Mouse (Mus musculus): Measurements from ENCODE around the gene Nol4l.

The Nol4l gene

DNA sequence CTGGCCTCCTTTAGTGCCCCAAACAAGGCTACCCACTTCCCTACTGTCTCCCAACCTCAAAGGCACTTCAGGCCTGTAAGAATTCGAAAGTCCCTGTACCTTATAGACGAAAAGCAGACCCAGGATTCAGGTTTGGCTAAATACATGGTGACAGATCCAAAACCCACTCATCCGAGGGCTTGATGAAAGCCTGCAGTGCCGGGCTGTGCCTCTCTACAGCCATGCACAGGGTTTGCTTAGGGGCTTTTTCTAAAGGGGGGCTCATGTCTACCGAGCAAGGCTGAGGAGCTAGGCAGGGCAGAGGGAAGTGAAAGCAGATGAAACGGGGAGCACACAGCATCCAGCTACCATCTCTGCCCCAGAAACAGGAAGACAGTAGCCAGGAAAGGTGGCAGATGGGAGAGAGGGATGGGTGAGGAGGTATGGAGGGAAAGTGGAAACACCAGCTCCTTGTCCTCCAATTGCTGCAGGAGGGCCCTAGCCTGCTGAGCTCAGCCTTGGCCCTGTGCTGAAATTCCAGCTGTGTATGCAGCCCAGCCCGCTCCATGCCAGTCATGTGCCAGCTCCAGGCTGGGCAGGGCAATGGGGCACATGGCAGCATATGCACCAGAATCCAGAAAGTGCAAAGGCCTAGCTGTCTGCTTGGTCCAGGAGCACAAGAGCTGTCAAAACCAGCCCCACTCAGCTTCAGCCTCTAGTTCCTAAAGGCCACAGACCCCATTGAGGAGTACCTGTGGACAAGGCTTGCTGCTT lies 48.5 kb downstream of the Nol4l start:
- DNase-seq (ENCODE audit: low spot score) = no peak

DNA sequence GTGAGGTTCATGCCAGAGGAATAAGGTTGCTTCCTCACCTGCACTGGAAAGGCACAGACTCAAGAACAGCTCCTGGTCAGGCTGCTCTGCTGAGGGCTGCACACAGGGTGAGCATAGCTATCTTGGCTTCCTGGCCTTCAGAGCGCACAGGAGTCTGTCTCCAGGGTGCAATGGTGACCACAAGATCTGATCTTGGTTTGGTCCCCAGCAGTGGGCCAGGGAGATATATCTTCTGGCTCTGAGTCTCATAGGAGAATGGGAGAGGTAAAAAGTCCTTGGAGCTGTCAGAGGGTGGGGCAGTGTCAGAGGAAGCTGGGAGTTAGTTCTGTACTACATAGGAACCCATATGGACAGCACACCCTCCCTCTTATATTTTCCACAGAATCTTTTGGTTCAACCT lies 50.3 kb downstream of the Nol4l start:
- DNase-seq (ENCODE audit: low spot score) = no peak

DNA sequence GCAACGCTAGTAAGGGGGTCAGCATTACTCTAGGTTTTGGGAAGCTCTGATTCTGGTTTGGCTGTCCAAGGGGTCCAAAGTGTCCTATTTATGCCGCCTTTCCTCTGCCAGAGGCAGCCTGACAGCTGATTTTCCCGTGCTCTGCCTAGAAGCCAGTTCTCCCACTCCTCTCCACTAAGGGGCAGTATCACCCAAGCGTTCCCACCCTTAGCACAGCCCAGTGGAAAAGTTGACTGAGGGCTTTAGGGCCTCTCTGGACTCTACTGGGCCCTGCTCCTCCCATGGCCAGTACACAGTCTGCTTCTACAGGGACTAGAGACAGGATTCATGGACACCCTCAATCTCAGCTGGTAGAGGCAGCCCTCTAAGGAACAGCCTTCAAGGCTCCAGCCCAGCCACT lies 51.2 kb downstream of the Nol4l start:
- DNase-seq (ENCODE audit: low spot score) = no peak

DNA sequence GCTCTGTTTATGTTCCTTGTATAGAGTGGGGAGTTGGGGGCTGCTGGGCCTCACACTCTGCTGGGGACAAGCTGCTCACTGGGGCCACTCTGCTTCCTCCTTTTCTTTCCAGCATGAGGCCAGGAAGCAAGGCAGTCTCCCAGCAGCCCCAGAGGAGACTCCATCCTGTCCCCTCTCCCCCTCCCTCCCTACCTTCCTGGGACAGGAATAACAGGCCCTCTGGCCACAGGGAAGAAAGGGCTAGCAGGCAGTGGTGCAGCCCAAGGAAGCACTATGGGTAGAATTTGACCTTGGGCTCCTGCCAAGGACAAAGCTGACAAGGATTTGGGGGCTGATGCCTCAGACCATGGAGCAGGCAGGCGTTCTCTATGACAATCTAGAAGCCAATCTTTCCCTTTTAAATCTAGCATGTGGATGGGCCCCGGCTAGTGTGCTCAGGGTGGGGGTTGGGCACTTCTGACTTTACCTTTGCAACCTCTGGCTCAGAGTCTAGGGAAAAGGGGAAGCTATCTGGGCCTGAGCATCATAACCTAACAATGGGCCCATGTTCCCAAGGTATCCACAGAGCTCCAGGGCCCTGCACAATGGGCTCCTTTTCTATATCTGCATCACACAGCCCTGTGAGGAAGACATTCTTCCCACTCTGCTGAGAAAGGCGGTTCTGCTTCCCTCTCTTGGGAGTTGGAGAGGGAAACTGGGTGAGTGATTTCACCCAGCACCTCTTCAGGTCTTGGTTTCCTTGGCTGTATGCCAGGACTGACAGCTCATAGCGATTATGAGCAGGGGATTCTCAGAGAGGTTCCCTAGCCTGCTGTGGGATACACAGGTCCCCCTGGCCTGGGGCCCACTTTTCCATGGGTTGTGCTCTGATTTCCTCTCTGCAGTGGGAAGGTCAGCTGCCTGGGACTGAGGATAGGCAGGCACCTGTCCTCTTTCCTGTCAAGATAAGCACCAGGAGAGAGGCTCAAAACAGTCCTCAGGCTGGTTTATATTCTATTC lies 54.4 kb downstream of the Nol4l start:
- no peak for DNase-seq (ENCODE audit: low spot score)

DNA sequence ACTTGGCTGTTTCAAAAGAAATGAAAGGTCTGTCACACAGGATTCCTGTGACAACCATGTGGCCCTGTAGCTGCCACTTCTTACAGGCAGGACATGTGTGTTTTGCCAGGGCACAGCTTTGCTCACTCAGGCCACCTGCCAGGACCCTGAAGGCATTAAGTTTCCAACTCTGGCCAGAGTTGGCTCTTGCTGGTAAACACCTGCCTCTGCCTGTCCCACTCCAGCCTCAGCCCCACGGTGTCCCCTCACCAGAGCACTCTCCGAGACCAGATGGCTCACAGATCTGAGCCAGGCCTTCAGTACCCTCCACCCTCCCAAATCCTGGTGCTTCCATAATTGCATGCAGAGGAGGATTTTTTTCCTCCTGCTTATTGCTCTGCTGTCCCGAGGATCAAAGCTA lies 58.8 kb downstream of the Nol4l start:
- no peak for DNase-seq (ENCODE audit: low spot score)

DNA sequence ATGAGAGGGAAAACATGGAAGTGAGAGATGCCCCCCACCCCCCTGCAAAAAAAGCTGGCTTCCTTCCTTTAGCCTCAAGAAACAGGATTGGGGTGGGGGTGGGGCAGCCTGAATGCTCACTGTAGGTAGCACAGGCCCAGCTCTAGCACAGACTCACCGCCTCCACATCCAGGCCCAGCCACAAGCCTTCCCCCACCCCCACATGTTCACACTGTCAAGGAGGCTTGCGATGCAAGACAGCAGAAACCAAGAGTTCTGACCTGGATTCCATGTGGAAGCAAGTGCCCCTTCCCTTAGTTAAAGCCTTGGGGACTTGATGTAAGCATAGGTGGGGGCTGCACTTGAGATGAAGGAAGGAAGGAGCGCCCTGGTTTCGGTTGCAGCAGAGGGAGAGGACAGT lies 60.0 kb downstream of the Nol4l start:
- no peak for DNase-seq (ENCODE audit: low spot score)

DNA sequence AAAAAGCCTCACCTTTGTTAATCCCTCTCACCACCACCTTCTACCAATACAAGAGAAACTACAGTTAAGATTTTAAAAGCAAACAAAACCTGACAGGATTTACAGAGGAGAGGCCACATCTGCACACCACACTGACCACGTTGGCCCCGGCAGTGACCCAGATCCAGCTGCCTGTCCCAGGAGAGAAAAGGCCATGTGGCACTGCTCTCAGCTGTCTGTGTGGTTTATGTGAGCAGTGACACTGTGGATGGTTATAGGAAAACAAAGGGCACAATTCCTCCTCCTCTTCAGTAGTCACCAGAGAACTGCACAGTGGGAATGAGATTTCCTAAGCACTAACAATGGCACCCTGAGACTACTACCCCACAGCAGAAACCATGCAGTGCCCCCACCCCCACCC lies 60.5 kb downstream of the Nol4l start:
- DNase-seq (ENCODE audit: low spot score) = no peak

DNA sequence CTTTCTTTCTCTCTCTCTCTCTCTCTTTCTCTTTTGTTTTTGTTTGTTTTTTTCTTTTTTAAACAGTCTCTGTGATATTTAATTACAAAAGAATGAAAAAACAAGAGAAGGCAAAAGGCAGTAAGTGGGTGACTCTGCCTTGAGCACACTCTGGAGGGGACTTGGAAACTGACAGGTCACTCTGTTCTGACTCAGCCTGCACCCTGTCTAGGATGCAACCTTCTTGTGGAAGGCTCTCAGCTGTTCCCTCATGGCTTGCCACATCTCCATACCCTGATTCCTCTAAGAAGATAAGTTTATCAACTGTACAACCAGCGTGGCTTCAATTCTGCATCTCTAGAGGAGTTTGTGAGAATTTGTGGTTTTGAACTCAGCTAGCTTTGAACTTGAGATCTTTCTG lies 62.4 kb downstream of the Nol4l start:
- no peak for DNase-seq (ENCODE audit: low spot score)

DNA sequence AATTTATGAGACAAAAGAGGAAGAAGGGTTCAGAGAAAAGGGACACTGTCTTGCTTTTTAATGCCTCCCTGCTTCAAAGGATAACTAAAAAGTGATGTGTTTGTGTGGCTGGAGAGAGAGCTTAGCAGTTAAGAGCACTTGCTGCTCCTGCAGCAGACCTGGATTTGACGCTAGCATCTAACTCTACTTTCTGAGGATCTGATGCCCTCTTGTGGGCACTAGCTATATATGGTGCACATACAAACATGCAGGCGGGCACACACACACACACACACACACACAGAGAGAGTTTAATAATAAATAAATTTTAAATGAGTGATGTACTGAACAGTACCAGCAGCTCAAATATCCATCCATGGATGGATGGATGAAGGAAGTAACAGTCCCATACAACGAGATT lies 66.5 kb downstream of the Nol4l start:
- no peak for DNase-seq (ENCODE audit: low spot score)

DNA sequence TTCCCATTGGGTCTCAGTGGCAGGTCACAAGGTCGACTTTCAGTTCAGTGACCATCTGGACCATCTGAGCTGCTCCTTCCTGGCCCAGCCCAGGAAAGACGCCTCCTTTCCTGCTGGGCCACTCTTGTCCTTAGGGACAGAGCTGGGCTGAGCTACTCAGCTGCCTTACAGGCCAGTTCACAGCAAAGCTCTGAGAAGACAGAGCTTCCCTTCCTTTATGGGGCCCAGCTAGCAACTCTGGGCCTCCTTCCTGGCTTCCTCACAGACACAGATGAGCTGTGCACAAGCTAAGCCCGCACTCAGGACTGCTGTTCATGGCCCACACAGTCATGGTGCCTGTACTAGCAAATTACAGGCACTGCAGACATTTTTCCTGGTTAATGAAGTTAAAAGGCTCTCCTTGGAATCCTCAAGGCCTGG lies 71.7 kb downstream of the Nol4l start:
- DNase-seq (ENCODE audit: low spot score) = no peak

DNA sequence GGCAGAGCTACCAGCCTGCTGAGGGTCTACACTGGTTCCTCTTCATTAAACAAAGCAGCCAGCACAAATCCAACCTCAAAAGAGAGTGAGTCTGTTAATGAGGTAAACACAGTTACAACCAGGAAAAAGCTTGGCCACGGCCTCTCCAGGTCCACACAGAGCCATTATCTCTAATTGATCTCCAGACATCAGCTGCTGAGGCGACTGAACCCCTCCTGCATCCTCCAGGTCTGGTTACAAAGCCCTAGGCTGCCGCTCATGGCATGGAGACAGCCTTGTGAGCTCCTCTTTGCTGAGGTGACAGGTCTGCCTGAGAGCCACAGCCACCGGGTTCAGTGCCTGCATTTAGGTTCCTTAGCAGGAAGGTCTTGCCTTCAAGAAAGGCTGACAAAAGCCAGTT lies 72.3 kb downstream of the Nol4l start:
- DNase-seq (ENCODE audit: low spot score) = no peak

DNA sequence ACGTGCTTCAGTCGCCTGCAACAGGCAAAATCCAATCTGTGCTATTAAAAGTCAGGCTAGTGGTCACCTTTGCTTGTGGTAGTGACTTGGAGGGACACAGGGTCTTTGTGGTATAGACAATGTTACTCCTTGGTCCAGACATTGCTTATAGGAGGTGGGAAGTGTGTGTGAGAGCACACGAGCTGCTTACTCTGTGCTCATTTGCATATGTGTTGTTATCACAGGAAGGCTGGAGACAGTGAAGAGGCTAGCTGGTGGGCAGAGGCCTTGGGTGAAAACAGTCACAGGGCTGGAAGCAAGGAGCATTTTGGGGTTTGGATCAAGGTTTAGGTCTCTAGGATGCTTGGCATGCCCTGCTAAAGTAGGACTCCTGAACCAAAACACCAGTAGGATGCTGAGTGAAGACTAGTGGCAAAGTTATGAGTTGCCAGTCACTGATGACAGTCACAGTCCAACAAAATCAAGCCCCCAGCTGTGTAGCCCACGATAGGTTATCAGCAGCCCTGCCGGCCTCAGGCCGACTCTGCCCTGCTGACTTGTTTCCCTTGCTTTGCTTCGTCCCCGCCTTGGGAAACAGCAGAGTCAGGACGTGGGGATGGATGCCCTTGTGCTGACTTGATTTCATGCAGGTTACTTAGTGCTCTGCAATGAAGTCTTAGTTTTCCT lies 74.8 kb downstream of the Nol4l start:
- DNase-seq (ENCODE audit: low spot score) = no peak

DNA sequence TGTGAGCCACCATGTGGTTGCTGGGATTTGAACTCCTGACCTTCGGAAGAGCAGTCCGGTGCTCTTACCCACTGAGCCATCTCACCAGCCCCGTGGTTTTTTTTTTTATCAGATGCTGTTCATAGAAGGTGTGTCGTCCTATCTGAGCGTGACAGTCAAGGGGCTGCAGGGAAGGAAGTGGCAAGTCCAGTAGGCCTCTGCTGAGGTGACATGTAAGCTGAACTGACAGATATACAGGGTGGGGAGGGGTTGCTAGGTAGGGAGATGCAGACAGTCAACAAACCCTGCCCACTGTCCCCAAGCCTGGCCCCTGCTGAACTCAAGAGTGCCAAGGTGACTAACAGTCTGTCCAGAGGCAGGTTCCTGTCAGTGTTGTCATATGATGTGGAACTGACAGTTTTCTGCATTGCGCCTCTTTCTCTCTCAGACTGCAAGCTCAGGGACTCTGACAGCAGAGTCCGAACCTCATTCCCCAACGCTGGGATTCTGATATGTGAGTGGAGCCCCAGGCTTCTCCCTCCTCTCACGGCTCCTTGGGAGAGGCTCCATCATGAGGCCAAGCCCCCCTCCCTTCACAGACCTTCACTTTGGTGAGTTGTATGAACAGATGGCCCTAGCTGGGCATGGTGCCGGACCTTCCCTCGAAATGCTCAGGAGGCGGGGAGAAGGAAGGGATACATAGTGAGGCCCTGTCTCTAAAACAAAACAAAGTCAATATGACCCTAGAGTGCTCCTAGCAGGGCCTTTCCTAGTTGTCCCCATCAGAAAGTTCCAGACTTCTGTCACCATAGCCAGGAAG lies 75.6 kb downstream of the Nol4l start:
- no peak for DNase-seq (ENCODE audit: low spot score)

DNA sequence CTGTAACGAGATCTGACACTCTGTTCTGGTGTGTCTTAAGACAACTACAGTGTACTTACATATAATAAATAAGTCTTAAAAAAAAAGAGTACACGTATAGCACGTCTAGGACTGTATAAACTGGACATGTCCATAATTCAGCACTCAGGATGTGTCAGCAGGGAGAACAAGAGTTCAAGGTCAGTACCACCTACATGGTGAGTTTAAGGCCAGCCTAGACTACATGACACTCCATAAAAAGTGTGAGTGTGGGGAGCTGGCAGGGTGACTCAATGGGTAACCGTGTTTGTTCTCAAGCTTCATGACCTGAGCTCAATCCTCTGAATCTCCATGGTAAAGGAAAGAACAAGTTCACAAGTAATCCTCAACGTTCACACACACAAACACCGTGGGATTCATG lies 81.3 kb downstream of the Nol4l start:
- DNase-seq (ENCODE audit: low spot score) = no peak

DNA sequence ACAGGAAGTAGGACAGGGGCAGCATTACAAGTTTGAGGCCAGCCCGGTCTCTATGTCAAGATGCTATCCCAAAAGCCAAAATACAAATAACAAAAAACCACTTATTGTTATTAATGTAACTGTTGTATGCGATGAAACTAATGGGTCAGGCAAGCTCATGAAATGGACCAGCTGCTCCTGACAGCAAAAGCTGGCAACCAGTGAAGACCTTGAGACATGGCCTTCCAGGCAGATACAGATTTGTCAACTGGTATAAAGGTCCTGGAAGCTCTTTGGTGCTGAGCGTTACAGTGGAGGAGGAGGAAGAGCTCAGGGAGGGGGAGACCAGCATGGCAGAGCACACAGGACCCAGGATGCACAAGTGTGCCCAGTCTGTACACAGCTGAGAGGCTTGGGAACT lies 82.1 kb downstream of the Nol4l start:
- DNase-seq (ENCODE audit: low spot score) = no peak

DNA sequence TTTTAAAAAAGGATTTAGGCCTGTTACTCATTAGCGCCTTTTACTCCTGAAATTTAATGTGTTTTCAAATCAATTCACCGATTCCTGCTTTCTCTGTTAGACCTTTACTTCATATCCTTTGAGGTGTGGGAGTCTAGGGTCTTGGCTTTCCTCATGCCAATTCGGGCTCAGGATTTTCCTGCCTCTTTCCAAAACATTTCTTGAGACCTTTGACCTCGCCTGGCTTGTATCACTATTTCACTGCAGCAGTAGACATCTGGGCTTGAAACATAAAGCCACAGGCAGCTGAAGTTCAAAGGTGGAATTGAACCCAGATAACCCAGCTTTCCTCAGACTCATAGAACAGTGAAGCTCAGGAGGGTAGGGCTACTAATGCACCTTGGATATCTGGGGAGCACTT lies 83.3 kb downstream of the Nol4l start:
- no peak for DNase-seq (ENCODE audit: low spot score)

DNA sequence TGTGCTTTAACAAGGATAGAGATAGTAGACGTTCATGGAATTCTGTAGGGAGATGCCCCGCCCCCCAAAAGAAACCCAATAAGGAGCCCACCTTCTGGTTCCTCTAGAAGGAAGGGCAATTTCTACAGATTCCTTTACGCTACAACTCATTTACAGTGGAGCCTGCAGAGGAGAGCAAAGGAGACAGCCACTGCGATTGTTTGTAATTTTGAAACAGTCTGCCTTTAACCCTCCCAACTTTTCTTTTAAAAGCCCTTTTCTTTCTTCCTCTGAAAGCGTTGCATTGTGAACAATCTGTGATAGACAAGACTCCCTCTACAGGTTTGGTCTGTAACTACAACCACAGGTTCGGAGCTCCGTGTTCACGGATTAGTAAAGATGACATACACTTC lies 83.8 kb downstream of the Nol4l start:
- no peak for DNase-seq (ENCODE audit: low spot score)

DNA sequence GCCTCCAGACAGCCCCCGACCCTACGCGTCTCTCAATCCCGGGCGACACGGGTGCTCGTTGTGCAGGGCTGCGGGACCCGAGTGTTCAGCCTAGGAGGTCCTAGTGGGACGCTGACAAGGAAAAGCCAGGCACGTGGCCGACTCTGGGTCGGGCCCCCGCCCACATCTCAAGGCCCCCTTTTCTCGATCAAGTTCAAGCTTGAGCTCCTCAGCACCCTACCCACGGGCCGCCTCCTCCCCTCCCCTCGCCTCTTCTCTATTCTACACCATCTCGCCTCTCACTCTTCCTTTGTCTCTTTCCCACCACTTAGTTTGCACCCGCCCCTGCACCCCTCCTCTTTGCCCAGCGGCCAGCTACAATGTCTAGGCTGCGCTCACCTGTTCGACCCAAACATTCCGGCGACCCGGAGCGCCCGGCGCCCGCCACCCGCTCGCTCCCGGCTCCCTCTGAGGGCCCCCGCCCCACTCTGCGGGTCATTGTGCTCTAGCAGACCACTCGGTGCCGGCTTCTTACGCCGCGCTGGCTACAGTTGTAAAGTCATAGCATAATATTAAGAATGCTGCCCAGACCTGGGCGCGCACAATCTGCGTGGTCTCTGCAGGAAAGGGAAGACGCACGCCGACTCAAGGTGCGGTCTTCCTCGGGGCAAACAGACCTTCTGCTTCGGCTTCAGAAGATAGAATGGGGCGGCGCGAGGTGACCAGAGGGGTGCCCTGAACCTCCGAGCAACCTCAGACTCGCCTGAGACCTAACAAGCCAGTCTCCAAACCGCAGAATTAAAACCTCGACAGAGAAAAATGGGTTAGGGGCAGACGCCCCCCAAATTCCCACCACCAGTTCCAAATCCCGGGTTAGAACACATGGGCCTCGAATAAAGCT lies 84.4 kb downstream of the Nol4l start:
- no peak for DNase-seq (ENCODE audit: low spot score)

DNA sequence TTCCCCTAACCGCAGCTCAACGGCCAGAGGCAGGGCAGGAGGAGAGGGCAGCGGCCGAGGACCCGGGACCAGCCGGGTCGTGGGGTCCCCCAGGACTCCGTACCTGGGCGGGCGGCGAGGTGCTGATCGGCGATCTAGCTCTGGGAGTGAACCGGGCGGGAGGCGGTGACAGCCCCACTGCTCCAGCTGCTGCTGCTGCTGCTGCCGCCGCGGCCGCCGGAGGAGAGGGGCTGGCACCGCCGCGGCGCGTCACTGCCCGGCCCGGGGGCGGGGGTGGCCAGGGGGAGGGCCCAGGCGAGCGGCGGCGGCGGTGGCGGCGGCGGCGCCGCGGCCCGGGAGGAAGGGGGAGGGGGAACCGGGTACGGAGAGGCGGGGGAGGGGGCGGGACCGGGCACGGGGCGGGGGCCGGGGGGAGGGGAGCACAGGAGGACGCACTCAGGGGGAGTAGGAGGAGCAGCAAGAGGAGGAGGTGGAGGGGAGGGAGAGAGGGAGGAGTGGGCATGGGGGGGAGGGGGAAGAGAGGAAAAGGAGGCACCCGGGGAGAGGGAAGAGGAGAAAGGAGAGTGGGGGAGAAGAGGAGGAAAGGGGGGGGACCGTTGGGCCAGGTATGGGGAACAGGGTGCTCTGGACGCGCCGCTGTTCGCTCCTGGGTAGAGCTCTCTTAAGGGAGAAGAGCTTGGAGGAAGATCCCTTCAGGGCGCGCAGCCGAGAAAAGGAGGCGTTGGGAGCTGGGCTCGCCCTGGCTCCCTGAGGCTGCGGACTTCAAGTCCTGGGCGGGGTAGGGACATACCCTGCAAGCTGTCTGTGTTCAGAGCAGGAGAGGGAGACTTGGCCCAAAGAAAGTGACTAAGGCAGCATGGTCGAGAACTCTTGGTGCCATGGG lies 85.3 kb downstream of the Nol4l start:
- no peak for DNase-seq (ENCODE audit: low spot score)

All from urinary bladder, postnatal 10 days (tissue).